Mouse (Mus musculus) kidney, postnatal 4 days (tissue): ENCODE data around the gene Peli2.

Source experiments
- DNase-seq, 2 experiments: peaks; one replicate each; pipeline ENCODE4 v3.0.0; 2021; ENCODE audit warnings: mixed read lengths in 2 of 2

The Peli2 gene

DNA sequence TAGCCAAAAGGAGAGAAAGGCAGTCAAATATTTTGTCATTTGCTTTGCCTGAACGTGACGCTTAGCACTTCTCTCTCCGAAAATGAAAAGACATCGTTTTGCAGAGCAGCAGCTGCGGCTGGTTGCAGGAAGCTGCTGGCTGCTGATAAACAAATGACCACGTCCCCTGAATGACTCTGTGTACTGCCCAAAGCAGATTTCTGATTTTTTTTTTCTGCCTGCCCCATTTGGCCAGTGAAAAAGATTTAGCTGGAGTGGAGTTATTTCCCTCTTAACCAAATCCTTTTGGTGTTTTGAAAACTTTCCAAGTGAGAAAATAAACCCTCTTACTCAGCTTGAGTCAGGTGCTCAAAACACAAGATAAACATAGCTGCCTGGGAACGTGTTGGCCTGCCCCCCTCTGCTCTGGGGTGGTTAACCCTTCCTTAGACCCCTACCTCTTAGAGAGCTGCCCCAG lies 175.2 kb downstream of the Peli2 start:
- peak in 1 of 2 experiments; percentile 11 for DNase-seq

DNA sequence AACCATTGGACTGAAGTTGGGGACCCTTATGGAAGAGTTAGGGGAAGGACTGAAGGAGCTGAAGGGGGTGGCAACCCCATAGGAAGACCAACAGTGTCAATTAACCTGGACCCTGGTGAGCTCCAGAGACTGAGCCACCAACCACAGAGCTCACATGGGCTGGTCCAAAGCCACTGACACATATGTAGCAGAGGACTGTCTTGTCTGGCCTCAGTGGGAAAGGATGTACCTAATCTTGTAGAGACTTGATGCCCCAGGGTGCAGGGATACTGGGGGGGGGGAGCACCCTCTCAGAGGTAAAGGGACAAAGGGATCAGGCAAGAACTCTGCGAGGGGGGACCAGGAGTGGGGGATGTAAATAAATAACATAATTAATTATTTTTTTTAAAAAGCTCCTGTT lies 176.2 kb downstream of the Peli2 start:
- DNase-seq, result no peak

- peak in 1 of 2 experiments; percentile 25 for DNase-seq
Observed at GRCm38 (mm10) chr14:48302471-48303186, 182.0 kb downstream of the Peli2 start.

DNA sequence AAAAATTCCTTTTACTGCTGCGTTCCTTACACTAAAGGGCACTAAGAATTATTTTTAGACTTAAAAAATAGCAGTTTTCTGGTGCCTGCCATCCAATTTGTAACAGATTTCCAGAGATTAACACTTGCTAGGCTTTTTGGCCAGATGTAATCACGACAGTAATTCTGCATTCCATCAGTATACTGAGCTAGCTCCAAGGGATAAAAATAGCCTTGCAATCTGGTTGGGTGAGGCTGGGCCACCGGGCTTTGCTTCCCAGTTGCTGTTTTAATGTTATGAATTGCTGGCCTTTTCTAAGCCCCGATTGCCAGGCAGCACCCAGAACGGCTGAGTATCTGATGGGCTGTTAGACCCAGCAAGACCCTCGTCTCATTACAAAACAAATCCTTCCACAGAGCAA lies 182.6 kb downstream of the Peli2 start:
- peak; percentile 21 to 47 for DNase-seq

DNA sequence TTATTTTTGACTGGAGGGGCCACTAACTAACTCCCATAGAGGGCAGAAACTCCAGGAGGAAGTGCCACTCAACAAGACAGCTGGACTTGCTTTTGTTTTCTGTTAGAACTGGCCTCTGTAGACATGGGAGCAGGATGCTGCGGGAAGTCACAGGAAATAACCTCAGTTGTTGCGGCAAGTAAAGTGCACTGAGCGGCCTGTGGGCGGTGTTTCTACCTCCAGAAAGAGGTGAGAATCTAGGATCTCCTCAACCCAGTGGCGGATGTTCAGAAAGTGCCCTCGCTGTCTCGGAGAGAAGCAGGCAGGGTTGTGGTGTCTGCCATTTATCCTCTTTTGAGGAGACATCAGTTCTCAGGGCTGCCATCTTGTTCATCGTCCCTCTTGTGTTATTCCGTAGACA lies 183.2 kb downstream of the Peli2 start:
- DNase-seq, result peak in 1 of 2 experiments; percentile 25

- no peak for DNase-seq
Observed at GRCm38 (mm10) chr14:48313234-48313633, 192.6 kb downstream of the Peli2 start.

- no peak for DNase-seq
Observed at GRCm38 (mm10) chr14:48316396-48316795, 195.8 kb downstream of the Peli2 start.

DNA sequence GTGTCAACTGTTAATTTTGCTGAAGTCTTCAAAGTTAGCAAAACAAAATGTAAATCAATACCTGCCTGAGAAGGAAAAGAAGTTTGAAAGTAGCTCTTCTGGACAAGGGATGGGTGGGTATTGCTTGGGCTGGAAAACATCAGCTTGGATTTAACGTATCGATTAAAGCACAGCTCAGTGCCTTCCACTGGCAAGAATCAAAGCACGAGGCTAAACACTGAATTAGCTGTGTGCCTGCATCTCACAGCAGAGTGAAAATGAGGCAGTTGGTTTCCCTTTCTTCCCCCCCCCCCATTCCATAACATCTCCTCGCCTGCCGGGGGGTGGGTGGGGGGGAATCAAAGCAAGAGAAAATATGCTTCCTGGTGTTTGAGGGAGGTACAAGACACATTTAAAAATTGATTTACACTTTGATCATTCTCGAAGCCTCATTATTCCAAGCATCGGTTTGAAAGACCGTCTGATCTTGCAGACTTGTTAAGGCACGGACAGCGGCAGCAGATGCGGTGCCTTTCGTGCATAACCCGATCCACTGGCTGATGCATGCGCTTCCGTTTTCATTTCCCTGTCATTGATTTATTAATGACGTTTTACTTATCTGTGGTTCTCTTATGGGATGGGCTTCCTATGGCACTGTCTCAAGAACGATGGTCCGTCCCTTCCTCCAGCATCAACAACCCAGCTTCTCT lies 203.3 kb downstream of the Peli2 start:
- DNase-seq, result no peak

DNA sequence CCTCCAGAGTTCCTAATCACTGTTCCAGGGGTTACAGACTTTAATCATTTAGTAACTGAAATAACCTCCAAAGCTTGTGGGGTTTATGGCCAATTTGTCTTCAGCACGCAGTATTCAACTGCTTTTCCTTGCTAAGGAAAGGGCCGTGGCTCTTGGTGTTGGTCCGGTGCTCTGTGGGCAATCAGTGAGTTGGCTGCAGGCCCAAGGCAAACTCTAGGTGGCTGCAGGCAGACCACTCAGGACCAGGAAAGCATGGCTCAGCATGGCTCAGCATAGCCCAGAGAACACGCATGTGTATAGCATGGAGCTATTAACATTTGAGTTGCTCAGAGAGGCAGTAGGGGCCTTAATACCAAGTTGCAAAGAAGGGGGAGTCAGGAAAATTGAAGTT lies 203.8 kb downstream of the Peli2 start:
- DNase-seq, result peak in 1 of 2 experiments; percentile 14

DNA sequence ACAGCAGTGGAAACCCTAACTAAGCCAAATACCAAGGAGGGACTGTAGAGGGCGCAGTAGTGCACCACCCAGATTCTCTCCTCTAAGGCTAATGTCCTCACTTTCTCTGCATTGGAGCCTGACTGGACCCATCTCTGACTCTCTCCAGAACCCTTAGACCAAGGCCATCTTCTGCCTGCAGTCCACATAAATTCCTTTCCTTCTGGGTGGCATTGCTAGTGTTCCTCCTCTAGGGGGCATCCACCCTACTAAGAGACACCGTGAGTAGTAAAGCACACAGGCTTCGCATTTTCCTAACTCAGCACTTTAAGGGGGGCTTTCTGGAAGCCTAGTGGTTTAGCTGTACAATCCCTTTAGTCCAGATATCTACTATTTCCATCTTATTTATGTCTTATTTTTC lies 207.1 kb downstream of the Peli2 start:
- DNase-seq, result no peak

- DNase-seq, result no peak
Observed at GRCm38 (mm10) chr14:48329716-48330365, 209.2 kb downstream of the Peli2 start.
